Mouse (Mus musculus): Measurements from ENCODE around the gene Vmn1r54. TPM values are rescaled to one million over a fixed set of nuclear protein-coding genes. Genes with fewer than 3 reads are reported as not detected.
A peak's percentile ranks its signal among the peaks of the same experiment; 100 is the strongest.

The Vmn1r54 gene
- polyA plus RNA-seq, 1 experiment from 2014 or later: not detected

DNA sequence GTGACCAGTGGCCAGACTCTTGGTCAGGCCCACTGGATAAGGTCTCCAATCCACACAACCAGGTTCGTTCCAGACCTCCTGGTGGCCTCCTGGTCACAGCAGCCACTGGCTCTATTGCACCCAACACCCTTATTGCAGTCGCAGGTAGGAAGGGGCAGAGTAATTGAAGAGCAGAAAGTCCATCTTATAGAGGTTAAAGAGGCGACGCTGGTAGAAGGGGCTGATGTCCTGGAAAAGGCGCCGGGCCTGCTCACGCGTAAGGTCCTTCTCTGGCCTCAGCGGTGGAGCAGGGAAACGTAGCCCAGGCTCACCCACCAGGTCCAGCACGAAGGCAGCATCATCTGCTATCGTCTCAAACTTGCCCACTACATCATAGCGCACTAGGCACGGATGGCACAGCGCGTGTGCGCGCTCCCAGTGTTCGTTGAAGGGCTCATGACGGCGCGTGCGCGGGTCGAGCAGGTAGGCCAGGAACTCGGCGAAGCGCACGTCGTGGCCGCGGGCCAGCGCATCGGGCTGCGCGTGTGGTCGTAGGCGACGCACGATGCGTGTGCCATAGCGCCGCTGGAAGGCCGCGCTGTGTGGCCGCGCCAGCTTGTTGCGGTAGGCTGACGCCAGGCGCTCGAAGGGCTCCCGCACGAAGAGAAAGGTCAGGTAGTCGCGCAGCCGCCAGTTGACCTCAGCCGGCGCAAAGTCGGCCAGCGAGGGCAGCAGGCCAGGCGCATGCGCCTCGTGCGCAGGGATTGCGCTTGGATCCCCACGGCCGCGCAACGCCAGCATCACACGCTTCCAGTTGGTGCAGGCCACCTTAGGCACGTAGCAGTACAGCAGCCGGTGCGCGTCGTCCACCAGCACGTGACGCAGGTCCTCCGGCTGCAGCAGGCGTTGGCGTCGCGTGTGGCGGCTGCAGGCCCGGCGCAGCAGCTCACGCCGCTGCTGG lies 63.0 kb downstream of the Vmn1r54 start:
- Histone ChIP-seq H3K36me3 (ENCODE audit: control insufficient read depth, insufficient read depth, low read length) (no peaks in the 10 kb centered on the region), H3K9me3 (ENCODE audit: control insufficient read depth, low read length) (peaks cover 5% of the 10 kb centered on the region), H3K4me2 (ENCODE audit: low read depth, low read length) (no peak overlapping the region), H3K27me3 (replicated peaks; ENCODE audit: control insufficient read depth, insufficient read depth, low read length) (no peaks in the 10 kb centered on the region), H3K27ac (ENCODE audit: low read length) (no peak overlapping the region), H3K9ac (ENCODE audit: low read depth, low read length) (no peak overlapping the region), H3K4me1 (ENCODE audit: control insufficient read depth, insufficient read depth, low read length) (no peaks in the 10 kb centered on the region), H3K4me3 (ENCODE audit: low read length) (no peak overlapping the region)
- no peak for ATAC-seq
- 79% methylated on average over 87 of the region's 87 CpGs for WGBS

DNA sequence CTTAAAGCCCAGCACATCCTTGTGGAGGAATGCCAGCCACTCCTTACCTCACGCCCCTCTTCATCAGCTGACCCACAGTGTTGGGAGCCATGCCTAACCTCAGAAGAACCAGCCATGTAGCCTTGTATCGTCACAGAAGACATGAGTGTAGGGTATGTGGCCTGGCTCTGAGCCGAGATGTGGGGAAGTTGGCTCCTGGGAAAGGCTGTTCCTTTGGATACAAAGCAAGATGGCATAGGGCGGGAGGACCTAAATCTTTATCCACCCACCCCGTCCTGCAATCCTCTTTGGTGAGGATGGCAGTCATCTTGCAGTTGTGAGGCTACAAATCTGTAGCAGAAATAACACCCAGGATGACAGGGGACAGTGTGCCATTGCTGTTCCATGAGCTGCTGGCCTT lies 69.9 kb downstream of the Vmn1r54 start:
- H3K9me3 ChIP-seq (ENCODE audit: control insufficient read depth, low read length): no peaks in the 10 kb centered on the region; the same call in 1 of the 2 replicates
- H3K4me1 ChIP-seq (ENCODE audit: control insufficient read depth, insufficient read depth, low read length): no peaks in the 10 kb centered on the region
- H3K27me3 ChIP-seq (replicated peaks; ENCODE audit: control insufficient read depth, insufficient read depth, low read length): no peaks in the 10 kb centered on the region
- H3K4me3 ChIP-seq (ENCODE audit: low read length): no peak overlapping the region
- no peak overlapping the region for H3K27ac ChIP-seq (ENCODE audit: low read length)
- no peaks in the 10 kb centered on the region for H3K36me3 ChIP-seq (ENCODE audit: control insufficient read depth, insufficient read depth, low read length)
- H3K4me2 ChIP-seq (ENCODE audit: low read depth, low read length): no peak overlapping the region
- 82% methylated on average over 5 of the region's 5 CpGs for WGBS
- ATAC-seq: no peak
- H3K9ac ChIP-seq (ENCODE audit: low read depth, low read length): no peak overlapping the region

DNA sequence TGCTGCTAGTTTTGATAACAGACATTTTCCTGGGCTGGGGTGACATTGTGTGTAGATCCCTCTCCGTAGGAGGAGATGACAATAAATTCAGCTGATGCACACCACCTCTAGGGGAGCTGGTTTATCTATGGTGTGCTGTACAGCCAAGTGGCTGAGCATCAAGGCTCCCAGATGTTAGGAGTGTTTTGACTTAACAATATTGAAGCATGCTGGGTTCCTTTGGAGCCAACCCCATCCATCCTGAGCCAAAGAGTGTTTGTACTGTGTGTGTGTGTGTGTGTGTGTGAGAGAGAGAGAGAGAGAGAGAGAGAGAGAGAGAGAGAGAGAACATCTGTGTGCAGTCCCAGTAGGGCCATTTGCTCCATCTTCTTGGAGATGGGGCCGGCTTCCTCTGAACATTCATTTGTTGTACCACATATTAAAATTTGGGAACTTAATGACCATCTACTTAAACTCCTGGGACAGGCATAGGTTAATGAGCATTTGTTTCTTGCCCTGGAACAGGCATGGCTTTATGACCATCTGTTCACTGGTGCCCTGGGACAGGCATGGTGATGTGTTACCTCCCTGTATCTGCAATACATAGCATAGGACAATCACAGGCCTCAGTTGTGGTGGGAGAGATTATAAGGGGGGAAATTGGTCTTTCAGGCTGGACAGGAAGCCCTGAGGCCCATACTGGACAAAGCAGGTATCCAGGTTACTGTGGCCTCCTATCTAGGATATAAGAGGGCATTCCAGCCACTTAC lies 71.6 kb downstream of the Vmn1r54 start:
- WGBS: 77% methylated on average over 2 of the region's 2 CpGs
- H3K36me3 ChIP-seq (ENCODE audit: control insufficient read depth, insufficient read depth, low read length): no peaks in the 10 kb centered on the region
- H3K4me2 ChIP-seq (ENCODE audit: low read depth, low read length): no peak overlapping the region
- no peak overlapping the region for H3K27ac ChIP-seq (ENCODE audit: low read length)
- H3K4me3 ChIP-seq (ENCODE audit: low read length): no peak overlapping the region
- ATAC-seq: no peak
- H3K9me3 ChIP-seq (ENCODE audit: control insufficient read depth, low read length): no peaks in the 10 kb centered on the region
- H3K4me1 ChIP-seq (ENCODE audit: control insufficient read depth, insufficient read depth, low read length): no peaks in the 10 kb centered on the region
- H3K27me3 ChIP-seq (replicated peaks; ENCODE audit: control insufficient read depth, insufficient read depth, low read length): no peaks in the 10 kb centered on the region
- H3K9ac ChIP-seq (ENCODE audit: low read depth, low read length): no peak overlapping the region

DNA sequence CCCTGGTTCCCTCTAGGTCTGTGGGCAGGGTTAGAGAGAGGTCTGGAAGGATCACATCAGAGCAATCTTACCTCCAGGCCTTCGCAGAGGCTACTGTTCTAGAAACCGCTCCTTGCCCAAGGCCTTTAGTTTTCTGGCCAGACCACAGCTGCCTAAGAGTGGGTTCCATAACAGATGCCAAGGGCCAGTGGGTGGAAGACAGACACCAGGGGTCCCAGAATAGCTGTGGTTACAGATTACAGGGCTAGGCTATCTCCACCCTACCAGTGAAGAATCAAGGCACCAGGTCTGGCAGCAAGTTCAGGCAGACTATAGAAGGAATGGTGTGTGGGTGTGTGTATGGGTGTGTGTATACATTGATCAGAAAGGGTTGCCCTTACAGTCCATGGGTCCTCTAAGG lies 72.9 kb downstream of the Vmn1r54 start:
- Histone ChIP-seq H3K4me1 (ENCODE audit: control insufficient read depth, insufficient read depth, low read length) (no peaks in the 10 kb centered on the region), H3K4me3 (ENCODE audit: low read length) (no peak overlapping the region), H3K4me2 (ENCODE audit: low read depth, low read length) (no peak overlapping the region), H3K9me3 (ENCODE audit: control insufficient read depth, low read length) (no peaks in the 10 kb centered on the region), H3K27ac (ENCODE audit: low read length) (no peak overlapping the region), H3K36me3 (ENCODE audit: control insufficient read depth, insufficient read depth, low read length) (no peaks in the 10 kb centered on the region), H3K27me3 (replicated peaks; ENCODE audit: control insufficient read depth, insufficient read depth, low read length) (no peaks in the 10 kb centered on the region), H3K9ac (ENCODE audit: low read depth, low read length) (no peak overlapping the region)
- 98% methylated on average over 2 of the region's 2 CpGs for WGBS
- no peak for ATAC-seq

DNA sequence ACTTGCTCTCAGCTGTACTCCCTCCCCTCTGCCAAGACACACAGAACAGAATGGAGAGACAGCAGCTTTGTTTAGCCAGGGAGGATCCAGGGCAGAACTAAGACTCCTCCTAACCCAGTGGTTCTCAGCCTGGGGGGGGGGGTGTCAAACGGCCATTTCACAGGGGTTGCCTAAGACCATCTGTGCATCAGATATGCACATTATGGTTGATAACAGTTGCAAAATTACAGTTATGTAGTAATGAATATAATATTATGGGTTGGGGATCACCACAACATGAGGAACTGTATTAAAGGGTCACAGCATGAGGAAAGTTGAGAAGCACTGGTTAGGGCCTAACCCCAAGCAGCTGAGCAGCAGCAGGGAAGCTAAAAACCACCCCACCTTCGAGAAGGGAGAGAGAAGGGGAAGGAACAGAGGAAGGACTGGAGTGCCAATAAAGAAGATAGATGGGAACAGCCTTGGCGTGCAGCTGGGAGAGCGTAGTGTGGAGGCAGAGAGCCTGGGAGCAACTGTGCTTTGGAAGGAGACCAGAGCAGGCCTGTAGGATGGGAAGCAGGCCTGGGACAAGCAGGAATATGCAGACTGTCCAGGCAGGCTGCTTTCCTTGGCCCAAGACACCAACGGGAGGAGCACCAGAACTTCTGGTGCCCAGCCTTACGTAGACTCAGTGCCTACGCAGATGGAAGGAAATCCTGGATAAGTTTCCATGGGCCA lies 73.5 kb downstream of the Vmn1r54 start:
- H3K9ac ChIP-seq (ENCODE audit: low read depth, low read length): no peak overlapping the region
- no peak overlapping the region for H3K27ac ChIP-seq (ENCODE audit: low read length)
- no peak overlapping the region for H3K4me3 ChIP-seq (ENCODE audit: low read length)
- ATAC-seq: no peak
- H3K9me3 ChIP-seq (ENCODE audit: control insufficient read depth, low read length): no peaks in the 10 kb centered on the region
- no peaks in the 10 kb centered on the region for H3K4me1 ChIP-seq (ENCODE audit: control insufficient read depth, insufficient read depth, low read length)
- no peaks in the 10 kb centered on the region for H3K27me3 ChIP-seq (replicated peaks; ENCODE audit: control insufficient read depth, insufficient read depth, low read length)
- H3K4me2 ChIP-seq (ENCODE audit: low read depth, low read length): no peak overlapping the region
- 72% methylated on average over 7 of the region's 7 CpGs for WGBS
- H3K36me3 ChIP-seq (ENCODE audit: control insufficient read depth, insufficient read depth, low read length): no peaks in the 10 kb centered on the region

DNA sequence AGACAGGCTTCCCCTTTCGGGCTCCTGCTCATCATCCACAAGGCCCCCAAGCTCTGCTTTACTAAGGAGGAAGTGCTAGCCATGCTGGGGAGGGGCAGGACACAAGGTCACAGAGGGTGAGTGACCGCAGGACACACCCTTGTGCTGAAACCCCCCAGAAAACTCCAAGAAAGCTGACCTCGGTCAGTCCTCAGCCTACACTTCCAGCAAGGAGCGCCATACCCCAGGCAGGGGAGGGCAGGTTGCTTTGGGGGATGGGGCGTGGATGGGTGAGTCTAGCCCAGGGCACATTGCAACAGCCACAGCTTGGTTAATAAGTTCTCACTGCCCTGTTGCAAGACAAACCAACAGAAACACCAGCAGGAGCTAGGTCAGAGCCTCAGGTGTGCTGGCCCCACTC lies 74.3 kb downstream of the Vmn1r54 start:
- H3K9ac ChIP-seq (ENCODE audit: low read depth, low read length): no peak overlapping the region
- H3K9me3 ChIP-seq (ENCODE audit: control insufficient read depth, low read length): no peaks in the 10 kb centered on the region
- H3K4me3 ChIP-seq (ENCODE audit: low read length): no peak overlapping the region
- no peak overlapping the region for H3K4me2 ChIP-seq (ENCODE audit: low read depth, low read length)
- H3K27me3 ChIP-seq (replicated peaks; ENCODE audit: control insufficient read depth, insufficient read depth, low read length): no peaks in the 10 kb centered on the region
- H3K4me1 ChIP-seq (ENCODE audit: control insufficient read depth, insufficient read depth, low read length): no peaks in the 10 kb centered on the region; the same call in 1 of the 2 replicates
- peak; percentile 52 for ATAC-seq
- WGBS: 77% methylated on average over 5 of the region's 5 CpGs
- H3K27ac ChIP-seq (ENCODE audit: low read length): no peak overlapping the region
- no peaks in the 10 kb centered on the region for H3K36me3 ChIP-seq (ENCODE audit: control insufficient read depth, insufficient read depth, low read length)

Other genes with a start within 250 kb of the Vmn1r54 start
- gene Vmn1r47, start 230.2 kb upstream of the Vmn1r54 start, polyA plus RNA-seq (2015; fragmentation: Nextera tagmentation; extraction: Ambion mirVana): not detected in 2 replicates
- not detected in 2 replicates for gene Vmn1r48, start 209.5 kb upstream of the Vmn1r54 start, polyA plus RNA-seq (2015; fragmentation: Nextera tagmentation; extraction: Ambion mirVana)
- gene Vmn1r49, start 167.8 kb upstream of the Vmn1r54 start, polyA plus RNA-seq (2015; fragmentation: Nextera tagmentation; extraction: Ambion mirVana): not detected in 2 replicates
- gene Vmn1r50, start 144.9 kb upstream of the Vmn1r54 start, polyA plus RNA-seq (2015; fragmentation: Nextera tagmentation; extraction: Ambion mirVana): not detected in 2 replicates
- gene Vmn1r51, start 123.7 kb upstream of the Vmn1r54 start, polyA plus RNA-seq (2015; fragmentation: Nextera tagmentation; extraction: Ambion mirVana): not detected in 2 replicates
- not detected in 2 replicates for gene Vmn1r52, start 71.5 kb upstream of the Vmn1r54 start, polyA plus RNA-seq (2015; fragmentation: Nextera tagmentation; extraction: Ambion mirVana)
- not detected in 2 replicates for gene V1ra8, start 43.5 kb upstream of the Vmn1r54 start, polyA plus RNA-seq (2015; fragmentation: Nextera tagmentation; extraction: Ambion mirVana)
- 0.12 TPM in 2 replicates for gene Vmn1r53, start 21.9 kb upstream of the Vmn1r54 start, polyA plus RNA-seq (2015; fragmentation: Nextera tagmentation; extraction: Ambion mirVana)
- not detected in 2 replicates for gene BC048671, start 54.9 kb downstream of the Vmn1r54 start, polyA plus RNA-seq (2015; fragmentation: Nextera tagmentation; extraction: Ambion mirVana)
- 0.34 and 1.1 TPM in 2 replicates for gene Chst13, start 78.9 kb downstream of the Vmn1r54 start, polyA plus RNA-seq (2015; fragmentation: Nextera tagmentation; extraction: Ambion mirVana)
- gene Uroc1, start 87.0 kb downstream of the Vmn1r54 start, polyA plus RNA-seq (2015; fragmentation: Nextera tagmentation; extraction: Ambion mirVana): 0.12 and 0.65 TPM in 2 replicates
- 4.4 and 4.9 TPM in 2 replicates for gene Zxdc, start 123.2 kb downstream of the Vmn1r54 start, polyA plus RNA-seq (2015; fragmentation: Nextera tagmentation; extraction: Ambion mirVana)
- 0.27 and 0.32 TPM in 2 replicates for gene Cfap100, start 182.5 kb downstream of the Vmn1r54 start, polyA plus RNA-seq (2015; fragmentation: Nextera tagmentation; extraction: Ambion mirVana)
- gene Klf15, start 216.3 kb downstream of the Vmn1r54 start, polyA plus RNA-seq (2015; fragmentation: Nextera tagmentation; extraction: Ambion mirVana): 5.9 and 6.3 TPM in 2 replicates
- 27.4 and 32.7 TPM in 2 replicates for gene Aldh1l1, start 240.1 kb downstream of the Vmn1r54 start, polyA plus RNA-seq (2015; fragmentation: Nextera tagmentation; extraction: Ambion mirVana)

Data from intestine, embryonic 16.5 days (tissue).